Comparison of ENCODE assay signal across 8 mouse cellular contexts in the genomic region with DNA sequence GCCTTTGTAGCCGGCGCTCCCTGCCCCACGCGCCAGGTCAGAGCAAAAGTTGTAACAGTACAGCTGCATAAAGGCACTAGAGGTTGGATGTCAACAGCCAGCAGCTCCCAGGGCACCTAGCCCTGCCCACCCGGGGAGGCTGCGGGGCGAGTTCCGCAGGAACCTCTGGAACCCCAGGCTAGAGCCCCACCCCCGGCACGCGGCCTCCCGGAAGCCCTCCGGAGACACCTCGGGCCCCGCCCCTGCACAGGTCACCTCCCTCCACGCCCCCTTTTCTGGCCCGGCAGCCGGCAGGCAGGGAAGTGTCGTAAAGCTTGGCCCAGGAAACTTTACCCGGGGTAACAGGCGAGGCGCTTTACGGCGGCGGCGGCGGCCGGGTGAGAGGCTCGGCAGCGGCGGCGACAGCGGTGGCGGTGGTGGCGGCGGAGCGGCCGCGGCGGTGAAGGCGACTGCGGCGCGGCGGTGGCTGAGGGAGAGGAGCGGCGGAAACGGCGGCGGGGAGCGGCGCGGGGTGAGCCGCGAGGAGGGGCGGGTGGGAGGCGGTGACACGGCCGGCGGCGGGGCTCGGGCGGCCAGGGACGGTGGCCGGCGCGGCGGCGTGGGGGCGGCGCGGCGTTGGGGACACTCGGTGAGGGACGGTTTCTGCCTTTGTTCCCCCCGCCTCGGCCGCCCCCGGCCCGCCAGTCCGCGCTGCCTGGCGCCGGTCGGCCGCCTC. TPM values are rescaled to one million over a fixed set of nuclear protein-coding genes. Genes with fewer than 3 reads are reported as not detected.
DNase-seq lines count a peak whose midpoint lies in the region; ATAC-seq lines count a peak whose summit lies in the region.

A gene (plus strand): TSS at position 360 of the 715 bp plus-strand sequence.

- H3K27me3 ChIP-seq in heart, embryonic 14.5 days (ENCODE audit: control insufficient read depth, insufficient read depth, low read length) = no peaks in the 10 kb centered on the region
- no peaks in the 10 kb centered on the region for H3K27me3 ChIP-seq in liver, embryonic 13.5 days
- no peaks in the 10 kb centered on the region for H3K27me3 ChIP-seq in stomach, embryonic 16.5 days (ENCODE audit: control insufficient read depth, insufficient read depth, low read length)

- H3K4me3 ChIP-seq in brown adipose tissue, adult 24 weeks (ENCODE audit: insufficient read depth, low read depth, low read length) = peak within 1 kb of the TSS; percentile 96
- peak within 1 kb of the TSS; percentile 72 to 96 for H3K4me3 ChIP-seq in heart, embryonic 14.5 days (ENCODE audit: control insufficient read depth in 1 of 2, insufficient read depth in 1 of 2, low read depth in 1 of 2, low read length in 2 of 2)
- peak within 1 kb of the TSS; percentile 96 for H3K4me3 ChIP-seq in liver, embryonic 13.5 days (replicated peaks)
- peak within 1 kb of the TSS; percentile 96 for H3K4me3 ChIP-seq in stomach, embryonic 16.5 days (replicated peaks; ENCODE audit: low read length)

- peak; percentile 95 for ATAC-seq in heart, embryonic 14.5 days (ENCODE audit: insufficient number of reproducible peaks, insufficient read depth, low FRiP score, low read depth)
- ATAC-seq in liver, embryonic 13.5 days (ENCODE audit: low read depth) = peak; percentile 97
- peak; percentile 97 for ATAC-seq in stomach, embryonic 16.5 days (ENCODE audit: insufficient read depth, low FRiP score)

- peaks cover 14% of the 10 kb centered on the region for H3K36me3 ChIP-seq in heart, embryonic 14.5 days (ENCODE audit: control insufficient read depth, insufficient read depth, low read length)
- peaks cover 4% of the 10 kb centered on the region; the same call in 1 of the 2 replicates for H3K36me3 ChIP-seq in liver, embryonic 13.5 days
- no peaks in the 10 kb centered on the region for H3K36me3 ChIP-seq in stomach, embryonic 16.5 days (ENCODE audit: control insufficient read depth, insufficient read depth, low read length)

- peak within 1 kb of the TSS; percentile 95 for H3K9ac ChIP-seq in heart, embryonic 14.5 days (ENCODE audit: low read length)
- H3K9ac ChIP-seq in liver, embryonic 13.5 days = peak within 1 kb of the TSS; percentile 94
- peak within 1 kb of the TSS; percentile 98 for H3K9ac ChIP-seq in stomach, embryonic 16.5 days (ENCODE audit: low read length)

- DNase-seq in CD4-positive, CD25-positive, alpha-beta regulatory T cell, adult 2 months (ENCODE audit: low read depth, low spot score) = peak; percentile 97
- peak; percentile 37 for DNase-seq in fat pad, adult 2 months (ENCODE audit: extremely low read depth, low read depth, low spot score)
- peak; percentile 99 for DNase-seq in kidney, postnatal 14 days
- peak; percentile 98 for DNase-seq in liver, embryonic 13.5 days
- peak; percentile 95 for DNase-seq in neural tube, embryonic 10.5 days (ENCODE audit: extremely low spot score, low spot score)

- no peaks in the 10 kb centered on the region for H3K9me3 ChIP-seq in heart, embryonic 14.5 days (ENCODE audit: control insufficient read depth, low read length)
- no peaks in the 10 kb centered on the region for H3K9me3 ChIP-seq in liver, embryonic 13.5 days (replicated peaks)
- H3K9me3 ChIP-seq in stomach, embryonic 16.5 days (replicated peaks; ENCODE audit: control insufficient read depth, low read length) = no peaks in the 10 kb centered on the region

- H3K27ac ChIP-seq in brown adipose tissue, adult 24 weeks (replicated peaks; ENCODE audit: low read depth, low read length) = peak within 1 kb of the TSS; percentile 60
- H3K27ac ChIP-seq in heart, embryonic 14.5 days (replicated peaks in 1 of 2; ENCODE audit: control insufficient read depth in 1 of 2, insufficient read depth in 1 of 2, low read depth in 2 of 2, low read length in 2 of 2) = peak within 1 kb of the TSS; percentile 79 to 87
- H3K27ac ChIP-seq in liver, embryonic 13.5 days = peak within 1 kb of the TSS; percentile 83
- peak within 1 kb of the TSS; percentile 43 for H3K27ac ChIP-seq in stomach, embryonic 16.5 days (ENCODE audit: low read length)

- H3K4me1 ChIP-seq in brown adipose tissue, adult 24 weeks (ENCODE audit: control insufficient read depth, insufficient read depth, insufficient read length, low read length) = peaks cover 10% of the 10 kb centered on the region
- H3K4me1 ChIP-seq in heart, embryonic 14.5 days (ENCODE audit: control insufficient read depth in 2 of 2, insufficient read depth in 2 of 2, low read length in 2 of 2) = peaks cover 5 to 27% of the 10 kb centered on the region in 2 experiments
- H3K4me1 ChIP-seq in liver, embryonic 13.5 days (replicated peaks) = peaks cover 29% of the 10 kb centered on the region
- H3K4me1 ChIP-seq in stomach, embryonic 16.5 days (ENCODE audit: control insufficient read depth, insufficient read depth, low read length) = peaks cover 22% of the 10 kb centered on the region

- peak within 1 kb of the TSS; percentile 92 for H3K4me2 ChIP-seq in heart, embryonic 14.5 days (ENCODE audit: low read length)
- H3K4me2 ChIP-seq in liver, embryonic 13.5 days = peak within 1 kb of the TSS; percentile 96
- peak within 1 kb of the TSS; percentile 89 for H3K4me2 ChIP-seq in stomach, embryonic 16.5 days (ENCODE audit: low read depth, low read length)

- 0% methylated on average over 22 of the region's 86 CpGs for WGBS in heart, embryonic 14.5 days
- WGBS in liver, embryonic 13.5 days (ENCODE audit: insufficient replicate concordance) = 1% methylated on average over 70 of the region's 86 CpGs
- whole genome bisulfite sequencing in stomach, embryonic 16.5 days = under 1% methylated on average over 68 of the region's 86 CpGs

RNA-seq across cellular contexts. Expression of the gene that starts here (rescaled TPM):
- 19.9 and 21.1 TPM in 2 replicates for polyA plus RNA-seq in brown adipose tissue, adult 24 weeks (2012; ENCODE audit: insufficient read depth, insufficient read length, missing spikeins)
- polyA plus RNA-seq in heart, embryonic 14.5 days (2014; fragmentation: Nextera tagmentation; extraction: Ambion mirVana) = 13.0 and 13.6 TPM in 2 replicates
- 4.0 and 6.1 TPM in 2 replicates for polyA plus RNA-seq in liver, embryonic 13.5 days (2015; fragmentation: Nextera tagmentation; extraction: Ambion mirVana)
- polyA plus RNA-seq in stomach, embryonic 16.5 days (2015; fragmentation: Nextera tagmentation; extraction: Ambion mirVana) = 5.0 and 7.5 TPM in 2 replicates

Comparison
In these comparisons a context has a peak if more than half of its experiments do, and no peak if none do; other contexts are left out.
1. Peak in every context shown above with its lines: DNase-seq, ATAC-seq, H3K4me3 ChIP-seq and H3K27ac ChIP-seq.
2. DNase-seq: peak in every context shown above with its lines; median percentile 99 in kidney, postnatal 14 days; 98 in liver, embryonic 13.5 days; 97 in CD4-positive, CD25-positive, alpha-beta regulatory T cell, adult 2 months; 95 in neural tube, embryonic 10.5 days; 37 in fat pad, adult 2 months.